ENCODE assay signal across 18 mouse cellular contexts in genomic region chr3:14952951-14953350, GRCm38 (mm10).
"Had no signal": no experiment of that assay in that cellular context is flagged by ENCODE, and none has a peak within 500 bp of the region (broad histone marks: within the 10 kb centered on the region; RNA-seq: fewer than 3 reads in every experiment).

No protein-coding gene starts in this region.

- ATAC-seq: liver, embryonic 12.5 days; midbrain, embryonic 16.5 days had no signal

- H3K4me2 ChIP-seq: liver, embryonic 12.5 days; midbrain, embryonic 12.5 days; neural tube, embryonic 13.5 days; neural tube, embryonic 15.5 days had no signal

- H3K4me3 ChIP-seq: liver, embryonic 12.5 days; midbrain, embryonic 10.5 days; midbrain, embryonic 12.5 days; myocyte; neural tube, embryonic 13.5 days; neural tube, embryonic 15.5 days had no signal

- H3K27ac ChIP-seq: liver, embryonic 12.5 days; liver, embryonic 14.5 days; midbrain, embryonic 10.5 days; midbrain, embryonic 12.5 days; neural tube, embryonic 13.5 days; neural tube, embryonic 15.5 days had no signal

- H3K9ac ChIP-seq: liver, embryonic 12.5 days; liver, embryonic 14.5 days; midbrain, embryonic 12.5 days; neural tube, embryonic 13.5 days; neural tube, embryonic 15.5 days had no signal

- H3K36me3 ChIP-seq: liver, embryonic 12.5 days; midbrain, embryonic 10.5 days; midbrain, embryonic 12.5 days; neural tube, embryonic 13.5 days; neural tube, embryonic 15.5 days had no signal

- H3K4me1 ChIP-seq: midbrain, embryonic 10.5 days; midbrain, embryonic 12.5 days; neural tube, embryonic 13.5 days; neural tube, embryonic 15.5 days had no signal

- DNase-seq: lung, postnatal 10 days; midbrain, embryonic 14.5 days; retina, postnatal 1 day; right cerebral cortex, adult 18-20 months; right cerebral cortex, postnatal 25 days; right cerebral cortex, postnatal 4 days; spleen, adult 18-20 months; thymus, adult 18-20 months; thymus, postnatal 14 days; thymus, postnatal 36 days had no signal

- H3K27me3 ChIP-seq: liver, embryonic 12.5 days; midbrain, embryonic 12.5 days; neural tube, embryonic 13.5 days; neural tube, embryonic 15.5 days had no signal

- H3K9me3 ChIP-seq: liver, embryonic 12.5 days; midbrain, embryonic 10.5 days; midbrain, embryonic 12.5 days; neural tube, embryonic 13.5 days; neural tube, embryonic 15.5 days had no signal
